Mouse (Mus musculus) stomach, postnatal 0 days (tissue): Measurements from ENCODE around the gene Ssx2ip.

Experiments used
- CTCF ChIP-seq: IDR thresholded peaks from 2 replicates; pipeline ENCODE4 v1.5.1; 2016; ENCODE audit warnings: antibody characterized with exemption, low read depth, mild to moderate bottlenecking, moderate library complexity
- EP300 ChIP-seq: optimal IDR thresholded peaks from 2 replicates; pipeline ENCODE3; 2016; ENCODE audit warnings: antibody characterized with exemption

- TF ChIP-seq CTCF (no peak), EP300 (no peak)
Observed at GRCm38 (mm10) chr3:146444880-146445279, 40.4 kb downstream of the Ssx2ip start.
